Mouse (Mus musculus): Measurements from ENCODE around the gene C1galt1c1.

DNA sequence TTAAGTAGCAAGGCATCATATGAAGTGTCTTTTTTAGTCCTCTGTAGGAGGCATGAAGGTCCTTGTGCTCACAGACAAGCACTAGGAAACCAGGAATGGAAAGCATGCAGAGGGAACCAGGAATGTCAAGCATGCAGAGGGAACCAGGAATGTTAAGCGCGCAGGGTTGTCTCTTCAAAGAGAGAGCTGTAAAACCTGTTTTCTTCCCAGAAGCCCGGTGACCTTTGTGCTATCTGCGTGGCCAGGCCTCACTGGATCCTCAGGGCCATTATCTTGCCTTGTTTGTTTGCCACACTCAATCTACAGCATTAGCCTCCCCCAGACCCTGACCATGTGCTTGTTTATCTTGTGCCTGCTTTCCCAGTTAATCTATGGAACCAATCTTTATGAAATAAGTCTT, 45.1 kb downstream of the C1galt1c1 start:
- no peak for TF ChIP-seq GATA1 (IDR thresholded peaks at IDR 0.05; ENCODE audit: borderline replicate concordance, low read length)
- no peak for TF ChIP-seq FLI1 (IDR thresholded peaks at IDR 0.05; ENCODE audit: low read length)
